Mouse (Mus musculus): ENCODE data around the gene Gm38431. TPM values are rescaled to one million over a fixed set of nuclear protein-coding genes. Genes with fewer than 3 reads are reported as not detected.

Gene Gm38431
- polyA plus RNA-seq, 1 experiment from 2014 or later = 1.3 TPM

GRCm38 (mm10) chr9:21100447-21101161 lies 8.8 kb upstream of the Gm38431 start:
- 53% methylated on average over 15 of the region's 15 CpGs for WGBS
- no peak overlapping the region for H3K4me3 ChIP-seq
- H3K27ac ChIP-seq (replicated peaks) = no peak overlapping the region
- no peaks in the 10 kb centered on the region for H3K27me3 ChIP-seq
- no peaks in the 10 kb centered on the region for H3K36me3 ChIP-seq
- no peaks in the 10 kb centered on the region for H3K4me1 ChIP-seq
- no peaks in the 10 kb centered on the region for H3K9me3 ChIP-seq
- no peak for ATAC-seq (replicated peaks)
- no peak overlapping the region for H3K9ac ChIP-seq (replicated peaks)
- H3K4me2 ChIP-seq (replicated peaks) = no peak overlapping the region

GRCm38 (mm10) chr9:21097793-21098192 lies 6.0 kb upstream of the Gm38431 start:
- no peaks in the 10 kb centered on the region for H3K9me3 ChIP-seq
- no peak for ATAC-seq (replicated peaks)
- H3K36me3 ChIP-seq = no peaks in the 10 kb centered on the region
- H3K4me1 ChIP-seq = no peaks in the 10 kb centered on the region
- H3K27me3 ChIP-seq = no peaks in the 10 kb centered on the region
- H3K9ac ChIP-seq (replicated peaks) = no peak overlapping the region
- no peak overlapping the region for H3K4me2 ChIP-seq (replicated peaks)
- WGBS = 90% methylated on average over 8 of the region's 8 CpGs
- no peak overlapping the region for H3K4me3 ChIP-seq
- no peak overlapping the region for H3K27ac ChIP-seq (replicated peaks)

GRCm38 (mm10) chr9:21095958-21096357 lies 4.2 kb upstream of the Gm38431 start:
- no peak for ATAC-seq (replicated peaks)
- no peak overlapping the region for H3K4me3 ChIP-seq
- 58% methylated on average over 4 of the region's 4 CpGs for WGBS
- H3K4me2 ChIP-seq (replicated peaks) = no peak overlapping the region
- H3K27me3 ChIP-seq = no peaks in the 10 kb centered on the region
- no peaks in the 10 kb centered on the region for H3K9me3 ChIP-seq
- no peaks in the 10 kb centered on the region for H3K36me3 ChIP-seq
- H3K9ac ChIP-seq (replicated peaks) = no peak overlapping the region
- peaks cover 8% of the 10 kb centered on the region for H3K4me1 ChIP-seq
- no peak overlapping the region for H3K27ac ChIP-seq (replicated peaks)

GRCm38 (mm10) chr9:21093423-21093822 lies 1.6 kb upstream of the Gm38431 start:
- no peak for ATAC-seq (replicated peaks)
- no peak overlapping the region for H3K4me3 ChIP-seq
- no peak overlapping the region for H3K9ac ChIP-seq (replicated peaks)
- H3K4me2 ChIP-seq (replicated peaks) = no peak overlapping the region
- 97% methylated on average over 9 of the region's 9 CpGs for WGBS
- H3K4me1 ChIP-seq = peaks cover 24% of the 10 kb centered on the region
- H3K36me3 ChIP-seq = peaks cover 9% of the 10 kb centered on the region
- H3K27ac ChIP-seq (replicated peaks) = no peak overlapping the region
- H3K27me3 ChIP-seq = no peaks in the 10 kb centered on the region
- no peaks in the 10 kb centered on the region for H3K9me3 ChIP-seq

- Histone ChIP-seq H3K4me1 (peaks cover 24% of the 10 kb centered on the region), H3K27ac (replicated peaks) (peak overlapping the region; percentile 94), H3K4me3 (peak overlapping the region; percentile 92), H3K36me3 (peaks cover 29% of the 10 kb centered on the region), H3K27me3 (no peaks in the 10 kb centered on the region), H3K9me3 (no peaks in the 10 kb centered on the region), H3K9ac (replicated peaks) (peak overlapping the region; percentile 78), H3K4me2 (replicated peaks) (peak overlapping the region; percentile 73)
- WGBS = 4% methylated on average over 24 of the region's 24 CpGs
- ATAC-seq (replicated peaks) = no peak
Observed at GRCm38 (mm10) chr9:21090972-21091706, 658 bp downstream of the Gm38431 start.

GRCm38 (mm10) chr9:21090537-21090936 lies 1.3 kb downstream of the Gm38431 start:
- Histone ChIP-seq H3K9ac (replicated peaks) (peak overlapping the region; percentile 78; the same call in 1 of the 2 replicates), H3K9me3 (no peaks in the 10 kb centered on the region), H3K4me2 (replicated peaks) (peak overlapping the region; percentile 73), H3K36me3 (peaks cover 35% of the 10 kb centered on the region), H3K4me1 (peaks cover 24% of the 10 kb centered on the region), H3K4me3 (peak overlapping the region; percentile 92), H3K27ac (replicated peaks) (no peak overlapping the region), H3K27me3 (no peaks in the 10 kb centered on the region)
- ATAC-seq (replicated peaks) = no peak
- 97% methylated on average over 1 of the region's 1 CpGs for WGBS

GRCm38 (mm10) chr9:21083324-21083723 lies 8.5 kb downstream of the Gm38431 start:
- Histone ChIP-seq H3K36me3 (peaks cover 87% of the 10 kb centered on the region), H3K9ac (replicated peaks) (no peak overlapping the region), H3K4me1 (0 out of 2 replicates have a peak, but pooled peaks cover 2% of the 10 kb centered on the region), H3K27me3 (no peaks in the 10 kb centered on the region), H3K4me2 (replicated peaks) (no peak overlapping the region), H3K9me3 (no peaks in the 10 kb centered on the region), H3K4me3 (no peak overlapping the region), H3K27ac (replicated peaks) (no peak overlapping the region)
- ATAC-seq (replicated peaks) = no peak
- 80% methylated on average over 3 of the region's 3 CpGs for WGBS

- H3K27ac ChIP-seq (replicated peaks) = no peak overlapping the region
- ATAC-seq (replicated peaks) = no peak
- H3K36me3 ChIP-seq = peaks cover 84% of the 10 kb centered on the region
- no peak overlapping the region for H3K9ac ChIP-seq (replicated peaks)
- H3K4me1 ChIP-seq = 0 out of 2 replicates have a peak, but pooled peaks cover 2% of the 10 kb centered on the region
- no peaks in the 10 kb centered on the region for H3K27me3 ChIP-seq
- no peak overlapping the region for H3K4me2 ChIP-seq (replicated peaks)
- no peak overlapping the region for H3K4me3 ChIP-seq
- WGBS = 81% methylated on average over 9 of the region's 9 CpGs
- H3K9me3 ChIP-seq = no peaks in the 10 kb centered on the region
Observed at GRCm38 (mm10) chr9:21081127-21081526, 10.7 kb downstream of the Gm38431 start.

GRCm38 (mm10) chr9:21075625-21076024 lies 16.2 kb downstream of the Gm38431 start:
- no peak overlapping the region for H3K9ac ChIP-seq (replicated peaks)
- no peak overlapping the region for H3K4me3 ChIP-seq
- H3K4me1 ChIP-seq = peaks cover 20% of the 10 kb centered on the region
- H3K27ac ChIP-seq (replicated peaks) = no peak overlapping the region
- no peak for ATAC-seq (replicated peaks)
- H3K36me3 ChIP-seq = peaks cover 50% of the 10 kb centered on the region
- no peak overlapping the region for H3K4me2 ChIP-seq (replicated peaks)
- 91% methylated on average over 3 of the region's 3 CpGs for WGBS
- H3K9me3 ChIP-seq = no peaks in the 10 kb centered on the region
- no peaks in the 10 kb centered on the region for H3K27me3 ChIP-seq

- peaks cover 20% of the 10 kb centered on the region for H3K4me1 ChIP-seq
Observed at GRCm38 (mm10) chr9:21074173-21074572, 17.6 kb downstream of the Gm38431 start.

GRCm38 (mm10) chr9:21073044-21073840 lies 18.6 kb downstream of the Gm38431 start, which contains the start of the genes Gm49373 and Fdx1l:
Gene Gm49373 (minus strand): TSS chr9:21073096.
Gene Fdx1l (minus strand): TSS chr9:21073614.
- peak; percentile 94 for ATAC-seq (replicated peaks)
- peak within 1 kb of the TSS; percentile 66 for H3K9ac ChIP-seq (replicated peaks)
- peak within 1 kb of the TSS; percentile 57 for H3K4me3 ChIP-seq
- H3K36me3 ChIP-seq = peaks cover 26% of the 10 kb centered on the region
- H3K27me3 ChIP-seq = no peaks in the 10 kb centered on the region
- peaks cover 20% of the 10 kb centered on the region for H3K4me1 ChIP-seq
- H3K9me3 ChIP-seq = no peaks in the 10 kb centered on the region
- H3K4me2 ChIP-seq (replicated peaks) = peak within 1 kb of the TSS; percentile 86
- H3K27ac ChIP-seq (replicated peaks) = peak within 1 kb of the TSS; percentile 29; the same call in 1 of the 2 replicates
- 3% methylated on average over 58 of the region's 58 CpGs for WGBS

More at GRCm38 (mm10) chr9:21074173-21074572, 17.6 kb downstream of the Gm38431 start:
- Histone ChIP-seq H3K4me3 (no peak overlapping the region), H3K36me3 (peaks cover 36% of the 10 kb centered on the region), H3K9me3 (no peaks in the 10 kb centered on the region), H3K27me3 (no peaks in the 10 kb centered on the region), H3K4me2 (replicated peaks) (no peak overlapping the region), H3K9ac (replicated peaks) (no peak overlapping the region), H3K27ac (replicated peaks) (no peak overlapping the region)
- WGBS = 100% methylated on average over 1 of the region's 1 CpGs
- no peak for ATAC-seq (replicated peaks)

All from forebrain, embryonic 15.5 days (tissue).